Mouse (Mus musculus): Measurements from ENCODE around the gene Hoxb2. TPM values are rescaled to one million over a fixed set of nuclear protein-coding genes. Genes with fewer than 3 reads are reported as not detected.

The Hoxb2 gene
- polyA plus RNA-seq, 1 experiment from 2014 or later, result 45.2 TPM

GRCm38 (mm10) chr11:96352691-96353521, 2.6 kb downstream of the Hoxb2 start:
- H3K27me3 ChIP-seq, result no peaks in the 10 kb centered on the region
- in situ Hi-C loops (cut with MboI; ENCODE audit: low pct_unique_long_range_greater_than_20kb), result loop anchor here (5.0 kb wide), 2 partner anchors 41 to 59 kb away; no protein-coding TSS in a partner anchor
- TF ChIP-seq CTCF (IDR thresholded peaks at IDR 0.05), result no peak
- DNase-seq (ENCODE audit: low read depth, low spot score), result no peak
- POLR2A ChIA-PET, result interaction anchor here (0.6 to 7.8 kb wide), 19 partner anchors 8 to 269 kb away, joined by 4 to 51 read pairs (median 10); partner anchors contain the start of genes Hoxb4, Hoxb5 and Hoxb8
- peak; percentile 38 for ATAC-seq
- CTCF ChIA-PET, result interaction anchor here (0.8 to 1.8 kb wide), 5 partner anchors 19 to 268 kb away, joined by 3 to 6 read pairs (median 4); no protein-coding TSS in a partner anchor

- no peak for DNase-seq (ENCODE audit: low read depth, low spot score)
- ATAC-seq, result no peak
- in situ Hi-C loops (cut with MboI; ENCODE audit: low pct_unique_long_range_greater_than_20kb), result loop anchor here (5.0 kb wide), 2 partner anchors 41 to 59 kb away; no protein-coding TSS in a partner anchor
- CTCF ChIA-PET, result interaction anchor here (1.5 to 3.4 kb wide), 4 partner anchors 20 to 268 kb away, joined by 4 to 16 read pairs (median 5); partner anchors contain the start of gene Hoxb4
- POLR2A ChIA-PET, result interaction anchor here (0.6 to 7.8 kb wide), 19 partner anchors 8 to 388 kb away, joined by 3 to 51 read pairs (median 7); partner anchors contain the start of genes Hoxb4 and Hoxb5
- no peak for TF ChIP-seq CTCF (IDR thresholded peaks at IDR 0.05)
- no peaks in the 10 kb centered on the region for H3K27me3 ChIP-seq
Measured at GRCm38 (mm10) chr11:96353522-96353841, 3.2 kb downstream of the Hoxb2 start.

GRCm38 (mm10) chr11:96353939-96354338, 3.6 kb downstream of the Hoxb2 start:
- in situ Hi-C loops (cut with MboI; ENCODE audit: low pct_unique_long_range_greater_than_20kb), result loop anchor here (5.0 kb wide), 2 partner anchors 42 to 58 kb away; no protein-coding TSS in a partner anchor
- no peak for TF ChIP-seq CTCF (IDR thresholded peaks at IDR 0.05)
- DNase-seq (ENCODE audit: low read depth, low spot score) (no peak), ATAC-seq (no peak)
- no peaks in the 10 kb centered on the region for H3K27me3 ChIP-seq
- ChIA-PET POLR2A (interaction anchor here (0.6 to 7.8 kb wide), 21 partner anchors 9 to 388 kb away, joined by 3 to 51 read pairs (median 9); partner anchors contain the start of genes Hoxb4 and Hoxb5), CTCF (interaction anchor here (0.8 to 3.4 kb wide), 5 partner anchors 38 to 266 kb away, joined by 3 to 16 read pairs (median 6); partner anchors contain the start of gene Hoxb4)

- ChIA-PET POLR2A (interaction anchor here (0.6 to 7.8 kb wide), 22 partner anchors 9 to 387 kb away, joined by 3 to 51 read pairs (median 6); partner anchors contain the start of genes Hoxb4 and Hoxb5), CTCF (interaction anchor here (0.8 to 3.4 kb wide), 7 partner anchors 38 to 266 kb away, joined by 3 to 16 read pairs (median 6); partner anchors contain the start of gene Hoxb4)
- H3K27me3 ChIP-seq, result no peaks in the 10 kb centered on the region
- ATAC-seq, result no peak
- no peak for TF ChIP-seq CTCF (IDR thresholded peaks at IDR 0.05)
- no peak for DNase-seq (ENCODE audit: low read depth, low spot score)
- in situ Hi-C loops (cut with MboI; ENCODE audit: low pct_unique_long_range_greater_than_20kb), result loop anchor here (5.0 kb wide), 2 partner anchors 42 to 58 kb away; no protein-coding TSS in a partner anchor
Measured at GRCm38 (mm10) chr11:96354376-96354775, 4.1 kb downstream of the Hoxb2 start.

GRCm38 (mm10) chr11:96354801-96355311, 4.5 kb downstream of the Hoxb2 start:
- POLR2A ChIA-PET, result interaction anchor here (0.6 to 7.8 kb wide), 26 partner anchors 8 to 417 kb away, joined by 3 to 51 read pairs (median 5); partner anchors contain the start of genes Hoxb4, Hoxb5 and Hoxb6
- ATAC-seq (no peak), DNase-seq (ENCODE audit: low read depth, low spot score) (no peak)
- CTCF ChIA-PET, result interaction anchor here (0.8 to 3.4 kb wide), 11 partner anchors 11 to 266 kb away, joined by 3 to 16 read pairs (median 5); partner anchors contain the start of genes Hoxb1 and Hoxb4
- TF ChIP-seq CTCF (IDR thresholded peaks at IDR 0.05), result no peak
- in situ Hi-C loops (cut with MboI; ENCODE audit: low pct_unique_long_range_greater_than_20kb), result loop anchor here (5.0 kb wide), 2 partner anchors 43 to 57 kb away; no protein-coding TSS in a partner anchor
- H3K27me3 ChIP-seq, result no peaks in the 10 kb centered on the region

- no peaks in the 10 kb centered on the region for H3K27me3 ChIP-seq
- ChIA-PET CTCF (no interaction called here), POLR2A (no interaction called here)
- no peak for TF ChIP-seq CTCF (IDR thresholded peaks at IDR 0.05)
- no peak for ATAC-seq
- in situ Hi-C loops (cut with MboI; ENCODE audit: low pct_unique_long_range_greater_than_20kb), result no loop called here
- DNase-seq (ENCODE audit: low read depth, low spot score), result no peak
Measured at GRCm38 (mm10) chr11:96363807-96364206, 13.5 kb downstream of the Hoxb2 start.

GRCm38 (mm10) chr11:96365441-96366091, 15.2 kb downstream of the Hoxb2 start, which contains the start of gene Hoxb1:
Hoxb1 (plus strand) TSS chr11:96365752.
- ChIA-PET POLR2A (no interaction called here), CTCF (interaction anchor here (1.5 kb wide), 1 partner anchor 10 kb away, joined by 4 read pairs; no protein-coding TSS in a partner anchor)
- H3K27me3 ChIP-seq, result no peaks in the 10 kb centered on the region
- DNase-seq (ENCODE audit: low read depth, low spot score) (no peak), ATAC-seq (no peak)
- in situ Hi-C loops (cut with MboI; ENCODE audit: low pct_unique_long_range_greater_than_20kb), result no loop called here
- no peak for TF ChIP-seq CTCF (IDR thresholded peaks at IDR 0.05)

GRCm38 (mm10) chr11:96366092-96367041, 16.0 kb downstream of the Hoxb2 start:
- no peaks in the 10 kb centered on the region for H3K27me3 ChIP-seq
- TF ChIP-seq CTCF (IDR thresholded peaks at IDR 0.05), result no peak
- DNase-seq (ENCODE audit: low read depth, low spot score) (no peak), ATAC-seq (no peak)
- in situ Hi-C loops (cut with MboI; ENCODE audit: low pct_unique_long_range_greater_than_20kb), result no loop called here
- ChIA-PET POLR2A (interaction anchor here (0.8 kb wide), 1 partner anchor 12 kb away, joined by 4 read pairs; no protein-coding TSS in a partner anchor), CTCF (interaction anchor here (1.5 kb wide), 1 partner anchor 11 kb away, joined by 4 read pairs; no protein-coding TSS in a partner anchor)

- ChIA-PET POLR2A (no interaction called here), CTCF (no interaction called here)
- in situ Hi-C loops (cut with MboI; ENCODE audit: low pct_unique_long_range_greater_than_20kb), result no loop called here
- no peak for DNase-seq (ENCODE audit: low read depth, low spot score)
- no peaks in the 10 kb centered on the region for H3K27me3 ChIP-seq
- no peak for TF ChIP-seq CTCF (IDR thresholded peaks at IDR 0.05)
- no peak for ATAC-seq
Measured at GRCm38 (mm10) chr11:96367141-96367540, 16.8 kb downstream of the Hoxb2 start.

Data from Patski (cell line).